Mouse (Mus musculus): Measurements from ENCODE around the gene Plin3. TPM values are rescaled to one million over a fixed set of nuclear protein-coding genes. Genes with fewer than 3 reads are reported as not detected.

The Plin3 gene
- total and polyA plus RNA-seq, 3 experiments: 6.6 to 13.1 TPM; not detected in 1

DNA sequence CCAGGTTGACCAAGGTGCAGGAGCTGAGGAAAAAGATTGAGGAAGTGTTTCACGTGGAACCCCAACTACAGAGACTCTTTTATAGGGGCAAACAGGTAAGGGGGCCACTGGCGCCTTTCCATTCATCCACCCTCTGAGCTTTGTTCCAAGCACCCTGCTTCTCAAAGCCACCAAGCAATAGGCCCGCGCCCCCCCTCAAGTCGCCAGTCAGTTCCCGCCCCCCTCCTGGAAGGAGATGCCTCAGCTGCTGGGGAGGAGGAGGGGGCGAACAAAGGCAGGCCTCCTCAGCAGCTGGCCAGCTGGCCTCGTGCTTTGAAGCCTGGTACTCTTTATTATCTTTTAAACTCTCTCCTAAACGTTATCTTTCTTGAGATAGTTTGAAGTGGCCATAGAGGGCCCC is 12.5 kb upstream of the Plin3 start:
- Histone ChIP-seq H3K79me2 (ENCODE audit: control insufficient read depth, insufficient read depth, low read length, poor library complexity) (peaks cover 39% of the 10 kb centered on the region), H3K9ac (ENCODE audit: control insufficient read depth, low read depth, low read length, poor library complexity, severe bottlenecking) (peak overlapping the region; percentile 85), H3K27ac (ENCODE audit: control insufficient read depth, low read depth, low read length) (no peak overlapping the region), H3K4me3 (ENCODE audit: control insufficient read depth in 1 of 2, insufficient read depth in 1 of 2, low read depth in 2 of 2, low read length in 2 of 2) (peak overlapping the region in 1 of 2 experiments; percentile 83; a peak in 1 of 4 replicates), H3K36me3 (ENCODE audit: control insufficient read depth in 1 of 2, insufficient read depth in 2 of 2, low read length in 2 of 2) (peaks cover 2 to 9% of the 10 kb centered on the region in 2 experiments), H3K9me3 (replicated peaks; ENCODE audit: insufficient read depth, low read length) (no peaks in the 10 kb centered on the region), H3K4me1 (ENCODE audit: control insufficient read depth in 1 of 2, insufficient read depth in 2 of 2, low read length in 2 of 2) (peaks cover 0 to 15% of the 10 kb centered on the region in 2 experiments; a peak in 2 of 4 replicates), H3K27me3 (ENCODE audit: control insufficient read depth in 1 of 2, insufficient read depth in 2 of 2, low read length in 2 of 2) (no peaks in the 10 kb centered on the region)
- no peak for DNase-seq (ENCODE audit: low read depth, low spot score)
- TF ChIP-seq HCFC1 (IDR thresholded peaks at IDR 0.05; ENCODE audit: low read depth, low read length) (no peak), ZNF384 (IDR thresholded peaks at IDR 0.05; ENCODE audit: low read depth, low read length) (no peak), SIN3A (IDR thresholded peaks at IDR 0.05; ENCODE audit: low read length) (0 out of 2 replicates have a peak, but pooled peaks have one; percentile 23), USF1 (IDR thresholded peaks at IDR 0.05; ENCODE audit: low read depth, low read length) (no peak), MXI1 (IDR thresholded peaks at IDR 0.05; ENCODE audit: low read depth, low read length) (0 out of 2 replicates have a peak, but pooled peaks have one; percentile 27)

DNA sequence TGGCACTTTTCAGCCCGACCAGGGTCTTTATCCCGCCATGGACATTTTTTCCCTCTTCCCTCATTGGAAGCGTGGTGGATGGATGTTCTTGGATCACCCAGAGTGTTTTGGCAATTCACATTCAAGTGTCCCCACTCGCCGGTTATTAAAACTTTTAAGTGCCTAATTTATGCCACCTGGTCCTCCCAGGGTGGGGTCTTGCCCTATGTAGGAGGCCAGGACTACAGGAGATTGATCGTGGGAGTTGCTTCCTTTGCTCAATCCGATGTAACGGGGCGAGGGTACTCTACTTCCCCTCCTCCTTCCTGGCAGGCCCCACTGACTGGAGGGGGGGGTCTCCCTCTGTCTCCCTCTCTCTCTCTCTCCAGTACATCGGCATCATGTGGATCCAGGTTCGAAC is 12.0 kb upstream of the Plin3 start:
- DNase-seq (ENCODE audit: low read depth, low spot score): peak; percentile 23
- no peaks in the 10 kb centered on the region for H3K9me3 ChIP-seq (replicated peaks; ENCODE audit: insufficient read depth, low read length)
- peaks cover 0 to 15% of the 10 kb centered on the region in 2 experiments; a peak in 2 of 4 replicates for H3K4me1 ChIP-seq (ENCODE audit: control insufficient read depth in 1 of 2, insufficient read depth in 2 of 2, low read length in 2 of 2)
- H3K27me3 ChIP-seq (ENCODE audit: control insufficient read depth in 1 of 2, insufficient read depth in 2 of 2, low read length in 2 of 2): no peaks in the 10 kb centered on the region
- peak overlapping the region; percentile 85 for H3K9ac ChIP-seq (ENCODE audit: control insufficient read depth, low read depth, low read length, poor library complexity, severe bottlenecking)
- H3K27ac ChIP-seq (ENCODE audit: control insufficient read depth, low read depth, low read length): peak overlapping the region; percentile 44
- peak overlapping the region; percentile 46 to 83 for H3K4me3 ChIP-seq (ENCODE audit: control insufficient read depth in 1 of 2, insufficient read depth in 1 of 2, low read depth in 2 of 2, low read length in 2 of 2)
- TF ChIP-seq BHLHE40 (IDR thresholded peaks at IDR 0.05; ENCODE audit: borderline replicate concordance, low read depth, low read length) (no peak), MXI1 (IDR thresholded peaks at IDR 0.05; ENCODE audit: low read depth, low read length) (no peak), USF1 (IDR thresholded peaks at IDR 0.05; ENCODE audit: low read depth, low read length) (no peak), MAFK (IDR thresholded peaks at IDR 0.05; ENCODE audit: borderline replicate concordance, low read depth, low read length) (no peak), HCFC1 (IDR thresholded peaks at IDR 0.05; ENCODE audit: low read depth, low read length) (no peak), MYC (IDR thresholded peaks at IDR 0.05; ENCODE audit: low read depth, low read length) (no peak), RCOR1 (IDR thresholded peaks at IDR 0.05; ENCODE audit: low read depth, low read length) (no peak), CTCF (IDR thresholded peaks at IDR 0.05 in 2 of 3, conservative IDR thresholded peaks at IDR 0.05 in 1 of 3; ENCODE audit: control insufficient read depth in 1 of 3, insufficient read depth in 1 of 3, low read depth in 2 of 3, low read length in 3 of 3, poor library complexity in 1 of 3, severe bottlenecking in 1 of 3) (no peak), CHD1 (IDR thresholded peaks at IDR 0.05; ENCODE audit: low read depth, low read length) (no peak), ZC3H11A (IDR thresholded peaks at IDR 0.05; ENCODE audit: low read depth, low read length) (no peak), E2F4 (IDR thresholded peaks at IDR 0.05; ENCODE audit: borderline replicate concordance, low read depth, low read length) (no peak), EP300 (IDR thresholded peaks at IDR 0.05; ENCODE audit: low read depth in 1 of 2, low read length in 2 of 2) (no peak), SMC3 (IDR thresholded peaks at IDR 0.05; ENCODE audit: low read depth, low read length) (no peak), USF2 (IDR thresholded peaks at IDR 0.05; ENCODE audit: borderline replicate concordance in 1 of 2, insufficient read depth in 1 of 2, low read depth in 1 of 2, low read length in 2 of 2) (no peak)
- peaks cover 2 to 9% of the 10 kb centered on the region in 2 experiments for H3K36me3 ChIP-seq (ENCODE audit: control insufficient read depth in 1 of 2, insufficient read depth in 2 of 2, low read length in 2 of 2)
- H3K79me2 ChIP-seq (ENCODE audit: control insufficient read depth, insufficient read depth, low read length, poor library complexity): peaks cover 39% of the 10 kb centered on the region

Measured in MEL (cell line).